Mouse (Mus musculus): ENCODE results near the gene Gm21987. TPM values are rescaled to one million over a fixed set of nuclear protein-coding genes. Genes with fewer than 3 reads are reported as not detected.

Gm21987 gene
- polyA plus RNA-seq, 1 experiment from 2014 or later, result not detected

DNA sequence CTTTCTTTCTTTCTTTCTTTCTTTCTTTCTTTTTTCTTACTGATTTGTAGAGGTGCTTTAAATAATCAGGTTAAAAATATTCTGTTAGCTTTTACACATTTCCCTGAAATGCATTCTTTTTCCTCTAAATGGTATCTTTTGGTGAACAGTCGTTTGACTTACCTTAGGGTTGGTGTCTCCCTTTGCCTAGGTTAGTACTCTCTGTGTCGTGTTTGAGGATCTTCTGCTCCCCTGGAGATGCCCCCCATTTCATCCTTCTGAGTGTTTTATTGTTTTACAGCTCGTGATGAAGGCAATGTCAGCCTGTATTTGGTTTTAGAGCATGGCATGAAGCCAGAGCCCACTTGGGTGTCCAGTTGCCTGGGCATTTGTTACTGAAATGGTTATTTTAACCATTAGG lies 32.7 kb downstream of the Gm21987 start:
- no peak for ATAC-seq (ENCODE audit: insufficient read depth)
- 41% methylated on average over 3 of the region's 3 CpGs for WGBS
- Histone ChIP-seq H3K4me3 (ENCODE audit: low read depth, low read length) (no peak overlapping the region), H3K36me3 (ENCODE audit: insufficient read depth) (no peaks in the 10 kb centered on the region), H3K27ac (ENCODE audit: low read depth) (no peak overlapping the region), H3K4me2 (no peak overlapping the region), H3K4me1 (ENCODE audit: insufficient read depth) (no peaks in the 10 kb centered on the region), H3K9me3 (ENCODE audit: low read depth, low read length) (no peaks in the 10 kb centered on the region), H3K27me3 (ENCODE audit: insufficient read depth, low read length) (no peaks in the 10 kb centered on the region), H3K9ac (no peak overlapping the region)
- DNase-seq, result no peak
- no peak for TF ChIP-seq CTCF (IDR thresholded peaks at IDR 0.05; ENCODE audit: low read depth)

DNA sequence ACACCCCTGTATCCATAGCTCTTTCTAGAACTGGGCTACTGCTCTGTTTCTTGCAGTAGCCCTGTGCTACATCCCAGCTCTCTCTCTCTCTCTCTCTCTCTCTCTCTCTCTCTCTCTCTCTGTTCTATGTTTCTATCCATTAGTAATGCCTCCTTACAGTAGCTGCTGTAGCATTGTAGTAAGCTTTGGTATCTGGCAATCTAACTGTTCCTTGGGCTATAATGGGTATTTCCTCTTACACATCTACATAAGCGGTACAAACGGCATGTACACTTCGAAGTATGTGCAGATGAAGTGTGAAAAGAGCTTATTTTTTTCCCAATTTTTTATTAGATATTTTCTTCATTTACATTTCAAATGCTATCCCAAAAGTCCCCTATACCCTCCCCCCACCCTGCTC lies 33.1 kb downstream of the Gm21987 start:
- Histone ChIP-seq H3K27ac (ENCODE audit: low read depth) (no peak overlapping the region), H3K27me3 (ENCODE audit: insufficient read depth, low read length) (no peaks in the 10 kb centered on the region), H3K36me3 (ENCODE audit: insufficient read depth) (no peaks in the 10 kb centered on the region), H3K9me3 (ENCODE audit: low read depth, low read length) (no peaks in the 10 kb centered on the region), H3K9ac (no peak overlapping the region), H3K4me1 (ENCODE audit: insufficient read depth) (no peaks in the 10 kb centered on the region), H3K4me3 (ENCODE audit: low read depth, low read length) (no peak overlapping the region), H3K4me2 (no peak overlapping the region)
- no peak for ATAC-seq (ENCODE audit: insufficient read depth)
- WGBS, result 86% methylated on average over 3 of the region's 3 CpGs
- no peak for DNase-seq
- no peak for TF ChIP-seq CTCF (IDR thresholded peaks at IDR 0.05; ENCODE audit: low read depth)

DNA sequence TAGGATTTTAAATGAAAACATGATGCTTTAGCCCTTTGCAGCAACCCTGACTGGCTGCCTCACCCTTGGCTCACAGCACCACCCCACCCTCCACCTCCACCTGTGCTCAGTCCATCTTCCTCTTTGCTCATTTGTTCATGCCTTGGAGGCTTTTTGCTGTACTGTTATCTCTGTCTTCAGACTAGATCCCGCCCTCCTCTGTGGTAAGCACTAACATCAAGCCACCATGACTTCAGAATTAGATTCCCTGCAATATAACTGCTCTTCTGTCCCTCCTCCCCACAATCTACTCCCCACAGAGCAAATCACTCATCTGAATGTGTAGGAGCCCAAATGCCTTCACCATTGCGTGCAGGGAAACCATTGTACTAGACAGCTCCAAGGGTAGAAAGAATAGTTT lies 36.8 kb downstream of the Gm21987 start:
- Histone ChIP-seq H3K4me2 (no peak overlapping the region), H3K9ac (no peak overlapping the region), H3K27me3 (ENCODE audit: insufficient read depth, low read length) (no peaks in the 10 kb centered on the region), H3K36me3 (ENCODE audit: insufficient read depth) (no peaks in the 10 kb centered on the region), H3K27ac (ENCODE audit: low read depth) (no peak overlapping the region), H3K4me1 (ENCODE audit: insufficient read depth) (no peaks in the 10 kb centered on the region), H3K4me3 (ENCODE audit: low read depth, low read length) (no peak overlapping the region), H3K9me3 (ENCODE audit: low read depth, low read length) (no peaks in the 10 kb centered on the region)
- no peak for TF ChIP-seq CTCF (IDR thresholded peaks at IDR 0.05; ENCODE audit: low read depth)
- ATAC-seq (ENCODE audit: insufficient read depth) (no peak), DNase-seq (no peak)
- 90% methylated on average over 2 of the region's 2 CpGs for WGBS

DNA sequence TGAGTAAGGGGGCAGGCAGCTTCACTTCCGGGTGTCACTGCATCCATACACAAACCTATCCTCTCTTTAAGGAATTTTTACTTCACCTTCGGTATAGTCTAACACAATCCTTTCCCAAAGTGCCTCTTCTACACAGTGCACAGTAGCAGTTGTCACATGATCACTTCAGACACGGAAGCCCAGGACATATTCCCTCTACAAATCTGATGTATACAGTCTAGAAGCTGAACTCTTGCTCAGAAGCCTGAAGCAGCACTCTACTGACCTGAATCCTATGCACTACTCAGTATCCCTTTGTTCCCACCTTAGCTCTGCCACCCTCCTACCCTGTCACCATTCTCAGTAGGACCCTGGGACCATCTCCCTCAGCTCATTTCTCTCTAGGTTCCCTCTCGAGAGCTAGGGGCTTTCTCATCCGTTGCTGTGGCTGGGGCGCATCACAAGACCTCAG lies 38.4 kb downstream of the Gm21987 start:
- Histone ChIP-seq H3K4me2 (no peak overlapping the region), H3K9me3 (ENCODE audit: low read depth, low read length) (no peaks in the 10 kb centered on the region), H3K27me3 (ENCODE audit: insufficient read depth, low read length) (no peaks in the 10 kb centered on the region), H3K36me3 (ENCODE audit: insufficient read depth) (no peaks in the 10 kb centered on the region), H3K9ac (no peak overlapping the region), H3K27ac (ENCODE audit: low read depth) (no peak overlapping the region), H3K4me3 (ENCODE audit: low read depth, low read length) (no peak overlapping the region), H3K4me1 (ENCODE audit: insufficient read depth) (no peaks in the 10 kb centered on the region)
- DNase-seq, result no peak
- TF ChIP-seq CTCF (IDR thresholded peaks at IDR 0.05; ENCODE audit: low read depth), result no peak
- no peak for ATAC-seq (ENCODE audit: insufficient read depth)
- WGBS, result 78% methylated on average over 6 of the region's 6 CpGs

DNA sequence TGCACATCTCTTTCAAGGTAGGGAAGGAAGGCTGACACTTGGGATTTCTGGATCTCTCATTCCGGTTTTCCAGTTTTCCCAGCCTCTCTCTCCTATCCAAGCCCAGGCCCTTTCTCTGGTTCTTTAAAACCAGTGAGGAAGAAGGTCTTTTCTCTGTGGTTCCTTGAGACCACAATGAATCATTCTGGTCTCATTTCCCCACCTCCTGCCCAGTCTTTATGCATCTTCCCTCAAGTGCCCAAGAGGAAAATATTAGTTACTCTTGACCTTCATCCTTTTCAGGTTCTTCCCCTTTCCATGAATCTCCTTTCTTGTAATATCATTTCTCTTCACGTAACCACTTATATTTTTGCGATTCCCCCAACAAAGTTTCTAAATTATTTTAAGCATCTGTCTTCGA lies 38.9 kb downstream of the Gm21987 start:
- no peak for TF ChIP-seq CTCF (IDR thresholded peaks at IDR 0.05; ENCODE audit: low read depth)
- H3K27ac ChIP-seq (ENCODE audit: low read depth), result no peak overlapping the region

DNA sequence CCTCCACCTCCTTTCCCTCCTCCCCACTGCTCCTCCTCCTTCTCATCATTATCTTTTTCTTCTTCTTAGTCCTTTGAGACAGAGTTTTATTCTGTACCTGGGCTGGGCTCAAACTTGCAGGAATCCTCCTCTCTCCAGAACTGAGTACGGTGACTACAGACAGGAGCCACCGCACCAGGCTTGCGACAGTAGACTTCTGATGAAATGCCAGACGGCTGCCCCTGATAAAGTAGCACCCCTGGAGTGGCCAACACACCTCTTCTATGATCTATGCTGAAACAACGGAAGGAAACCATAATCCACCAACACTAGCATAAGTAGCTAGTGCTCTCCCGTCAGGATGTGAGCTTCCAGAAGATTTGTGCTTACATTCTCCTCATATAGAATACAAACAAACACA lies 40.5 kb downstream of the Gm21987 start:
- no peak overlapping the region for H3K27ac ChIP-seq (ENCODE audit: low read depth)
- 70% methylated on average over 6 of the region's 6 CpGs for WGBS
- H3K4me2 ChIP-seq, result no peak overlapping the region
- no peak for ATAC-seq (ENCODE audit: insufficient read depth)
- TF ChIP-seq CTCF (IDR thresholded peaks at IDR 0.05; ENCODE audit: low read depth), result no peak
- no peaks in the 10 kb centered on the region for H3K36me3 ChIP-seq (ENCODE audit: insufficient read depth)
- H3K4me1 ChIP-seq (ENCODE audit: insufficient read depth), result no peaks in the 10 kb centered on the region
- DNase-seq, result no peak
- H3K9me3 ChIP-seq (ENCODE audit: low read depth, low read length), result no peaks in the 10 kb centered on the region
- no peak overlapping the region for H3K4me3 ChIP-seq (ENCODE audit: low read depth, low read length)
- H3K27me3 ChIP-seq (ENCODE audit: insufficient read depth, low read length), result no peaks in the 10 kb centered on the region
- no peak overlapping the region for H3K9ac ChIP-seq

More for the DNA sequence above, 38.9 kb downstream of the Gm21987 start:
- Histone ChIP-seq H3K4me2 (no peak overlapping the region), H3K27me3 (ENCODE audit: insufficient read depth, low read length) (no peaks in the 10 kb centered on the region), H3K4me1 (ENCODE audit: insufficient read depth) (no peaks in the 10 kb centered on the region), H3K9me3 (ENCODE audit: low read depth, low read length) (no peaks in the 10 kb centered on the region), H3K4me3 (ENCODE audit: low read depth, low read length) (no peak overlapping the region), H3K36me3 (ENCODE audit: insufficient read depth) (no peaks in the 10 kb centered on the region), H3K9ac (no peak overlapping the region)
- ATAC-seq (ENCODE audit: insufficient read depth) (no peak), DNase-seq (no peak)
- WGBS, result 91% methylated on average over 4 of the region's 4 CpGs

DNA sequence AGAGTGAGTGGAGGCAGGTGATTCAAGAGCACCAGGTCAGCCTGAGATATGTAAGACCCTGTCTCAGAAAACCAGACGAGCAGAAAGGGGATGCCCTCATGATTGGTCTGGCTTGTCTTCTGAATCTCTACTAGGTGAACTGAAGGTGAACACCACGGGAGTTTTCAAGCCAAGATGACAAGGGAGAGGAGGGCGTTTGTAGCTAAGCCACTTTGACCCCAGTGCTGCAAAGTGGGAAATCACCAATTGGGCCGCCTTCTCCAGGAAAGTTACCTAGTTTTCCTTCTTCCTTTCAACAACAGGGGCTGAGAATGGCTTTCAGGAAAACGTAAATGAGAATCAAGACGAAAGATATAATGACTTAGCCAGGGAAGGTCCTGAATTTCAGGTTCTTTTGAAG lies 41.9 kb downstream of the Gm21987 start:
- 70% methylated on average over 6 of the region's 6 CpGs for WGBS
- H3K9ac ChIP-seq, result no peak overlapping the region
- ATAC-seq (ENCODE audit: insufficient read depth), result no peak

More for the DNA sequence above, 41.9 kb downstream of the Gm21987 start:
- no peak for TF ChIP-seq CTCF (IDR thresholded peaks at IDR 0.05; ENCODE audit: low read depth)
- DNase-seq, result no peak
- Histone ChIP-seq H3K9me3 (ENCODE audit: low read depth, low read length) (no peaks in the 10 kb centered on the region), H3K27me3 (ENCODE audit: insufficient read depth, low read length) (no peaks in the 10 kb centered on the region), H3K27ac (ENCODE audit: low read depth) (no peak overlapping the region), H3K4me2 (no peak overlapping the region), H3K36me3 (ENCODE audit: insufficient read depth) (no peaks in the 10 kb centered on the region), H3K4me1 (ENCODE audit: insufficient read depth) (no peaks in the 10 kb centered on the region), H3K4me3 (ENCODE audit: low read depth, low read length) (no peak overlapping the region)

All from lung, embryonic 14.5 days (tissue).